Mouse (Mus musculus) right cerebral cortex, postnatal 14 days (tissue): Measurements from ENCODE around the gene Vps53.
A peak's percentile ranks its signal among the peaks of the same experiment; 100 is the strongest.
"Not testable (repeated sequence)": the region's sequence is repeated elsewhere in the genome, so short reads cannot be mapped to it uniquely, and the experiment has no call there.

ENCODE experiments used
- DNase-seq: peaks from one replicate; pipeline ENCODE4 v3.0.0; 2022

The Vps53 gene

GRCm38 (mm10) chr11:76010838-76011624 is 168.4 kb downstream of the Vps53 start:
- no peak for DNase-seq

GRCm38 (mm10) chr11:76009101-76009500 is 170.3 kb downstream of the Vps53 start:
- DNase-seq, result no peak

DNA sequence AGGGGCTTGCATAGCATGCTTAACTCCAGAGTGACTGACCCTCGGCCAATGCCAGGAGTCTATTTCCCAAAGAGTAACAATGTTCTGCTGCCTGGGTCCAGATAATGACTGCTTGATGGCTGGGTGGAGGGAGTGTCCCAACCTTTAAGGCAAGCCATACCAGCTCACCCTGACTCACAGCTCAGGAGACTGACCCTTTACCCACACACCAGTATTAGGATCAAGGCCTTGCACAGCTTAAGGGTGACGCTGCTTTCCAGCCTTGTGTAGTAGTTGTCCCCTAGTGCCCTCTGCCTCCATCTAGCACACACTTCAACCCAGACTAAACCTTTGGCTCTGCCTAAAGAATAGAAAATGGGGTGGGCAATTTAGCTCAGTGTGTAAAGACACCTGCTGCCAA is 171.3 kb downstream of the Vps53 start:
- no peak for DNase-seq

DNA sequence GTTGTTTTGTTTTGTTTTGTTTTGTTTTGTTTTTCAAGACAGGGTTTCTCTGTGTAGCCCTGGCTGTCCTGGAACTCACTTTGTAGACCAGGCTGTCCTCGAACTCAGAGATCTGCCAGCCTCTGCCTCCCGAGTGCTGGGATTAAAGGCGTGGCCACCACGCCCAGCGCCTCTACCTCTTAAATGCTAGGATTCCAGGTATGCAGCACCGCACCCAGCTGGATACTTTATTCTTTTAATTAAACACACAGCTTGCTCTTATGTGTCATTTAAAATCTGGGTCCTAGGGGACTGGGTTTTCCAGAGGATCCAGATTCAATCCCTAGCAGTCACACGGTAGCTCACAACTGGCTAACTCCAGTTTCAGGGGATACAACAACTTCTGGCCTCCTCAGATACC is 175.2 kb downstream of the Vps53 start:
- not testable (repeated sequence) for DNase-seq

- no peak for DNase-seq
Observed at GRCm38 (mm10) chr11:76001237-76001878, 178.1 kb downstream of the Vps53 start.

DNA sequence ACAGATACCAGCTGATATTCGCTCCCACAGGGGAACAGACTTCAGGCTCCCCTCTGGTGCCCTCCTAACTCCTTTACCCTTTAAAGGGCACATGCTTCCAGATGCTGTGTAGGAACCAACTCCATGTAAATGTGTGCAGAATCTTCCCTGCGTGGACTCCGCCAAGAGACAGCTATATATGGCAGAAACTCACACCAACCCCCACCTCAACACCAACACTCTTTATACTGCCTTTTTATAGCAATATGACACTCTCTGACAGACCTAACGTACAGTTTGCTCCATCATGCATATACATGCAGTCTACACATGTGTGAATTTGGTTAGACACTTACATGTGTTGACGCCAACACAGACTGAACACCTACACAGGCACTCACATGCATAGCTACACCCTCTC is 178.7 kb downstream of the Vps53 start:
- DNase-seq, result no peak

DNA sequence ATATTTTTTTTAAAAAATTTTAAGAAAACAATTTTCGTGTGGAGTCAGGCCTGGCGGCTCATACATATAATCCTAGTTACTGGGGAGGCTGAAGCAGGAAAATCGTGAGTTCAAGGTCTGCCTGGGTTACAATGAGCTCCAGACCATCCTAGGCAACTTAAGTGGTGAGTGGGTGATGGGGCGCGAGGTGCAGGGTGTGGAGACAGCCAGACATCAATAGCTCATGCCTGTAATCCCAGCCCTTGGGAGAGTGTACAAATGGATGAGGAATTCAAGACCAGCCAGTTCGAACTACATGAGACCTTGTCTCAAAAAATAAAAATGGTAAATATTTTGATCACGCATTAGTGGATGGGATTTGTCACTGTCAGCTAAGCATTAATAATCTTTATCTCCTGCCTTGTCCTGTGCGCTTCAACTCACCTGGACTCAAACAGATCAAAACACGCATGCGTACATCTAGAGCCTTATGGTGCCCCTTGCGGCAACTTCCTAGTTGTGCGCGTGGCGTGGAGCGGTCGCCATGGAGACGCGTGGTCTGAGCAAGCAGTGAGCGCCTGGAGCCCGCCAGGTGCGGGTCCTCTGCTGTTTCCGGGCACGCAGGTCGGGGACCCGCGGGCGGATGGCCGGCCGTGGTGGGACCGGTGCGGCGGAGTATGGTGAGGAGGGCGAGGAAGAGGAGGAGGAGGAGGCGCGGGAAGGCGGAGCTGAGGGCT is 179.8 kb downstream of the Vps53 start, which contains the start of gene 1700016K19Rik:
1700016K19Rik (plus strand) TSS at position 473 of the 716 bp plus-strand sequence.
- DNase-seq, result peak; percentile 84
